Mouse (Mus musculus): ENCODE results near the gene Sbf2. TPM values are rescaled to one million over a fixed set of nuclear protein-coding genes. Genes with fewer than 3 reads are reported as not detected.

The Sbf2 gene
- polyA plus RNA-seq, 1 experiment from 2014 or later: 13.8 TPM

GRCm38 (mm10) chr7:110635929-110636328, 21.2 kb upstream of the Sbf2 start:
- Histone ChIP-seq H3K4me1 (replicated peaks; ENCODE audit: control insufficient read depth, insufficient read depth, low read length) (no peaks in the 10 kb centered on the region), H3K4me3 (ENCODE audit: low read depth, low read length) (no peak overlapping the region), H3K9me3 (ENCODE audit: control insufficient read depth, low read length) (no peaks in the 10 kb centered on the region), H3K36me3 (ENCODE audit: control insufficient read depth, insufficient read depth, low read length) (no peaks in the 10 kb centered on the region), H3K27ac (ENCODE audit: low read depth, low read length) (no peak overlapping the region), H3K27me3 (replicated peaks; ENCODE audit: control insufficient read depth, insufficient read depth, low read length) (peaks cover 13% of the 10 kb centered on the region), H3K4me2 (no peak overlapping the region), H3K9ac (ENCODE audit: low read depth, low read length) (no peak overlapping the region)
- 69% methylated on average over 3 of the region's 3 CpGs for WGBS
- ATAC-seq (replicated peaks; ENCODE audit: low FRiP score) (no peak), DNase-seq (ENCODE audit: low spot score) (no peak)

GRCm38 (mm10) chr7:110631136-110631888, 16.6 kb upstream of the Sbf2 start:
- Histone ChIP-seq H3K27me3 (replicated peaks; ENCODE audit: control insufficient read depth, insufficient read depth, low read length) (peaks cover 59% of the 10 kb centered on the region), H3K4me1 (replicated peaks; ENCODE audit: control insufficient read depth, insufficient read depth, low read length) (peaks cover 4% of the 10 kb centered on the region; the same call in 1 of the 2 replicates), H3K9ac (ENCODE audit: low read depth, low read length) (no peak overlapping the region), H3K36me3 (ENCODE audit: control insufficient read depth, insufficient read depth, low read length) (no peaks in the 10 kb centered on the region), H3K9me3 (ENCODE audit: control insufficient read depth, low read length) (no peaks in the 10 kb centered on the region), H3K4me3 (ENCODE audit: low read depth, low read length) (no peak overlapping the region), H3K27ac (ENCODE audit: low read depth, low read length) (no peak overlapping the region), H3K4me2 (peak overlapping the region; percentile 68; the same call in 1 of the 2 replicates)
- DNase-seq (ENCODE audit: low spot score): no peak
- 70% methylated on average over 16 of the region's 16 CpGs for WGBS
- no peak for ATAC-seq (replicated peaks; ENCODE audit: low FRiP score)

GRCm38 (mm10) chr7:110629892-110630666, 15.4 kb upstream of the Sbf2 start:
- ATAC-seq (replicated peaks; ENCODE audit: low FRiP score) (peak; percentile 80), DNase-seq (ENCODE audit: low spot score) (peak; percentile 86)
- H3K4me3 ChIP-seq (ENCODE audit: low read depth, low read length): peak overlapping the region; percentile 46
- H3K36me3 ChIP-seq (ENCODE audit: control insufficient read depth, insufficient read depth, low read length): no peaks in the 10 kb centered on the region
- 0 out of 2 replicates have a peak overlapping the region, but pooled peaks have one; percentile 15 for H3K27ac ChIP-seq (ENCODE audit: low read depth, low read length)
- peaks cover 4% of the 10 kb centered on the region; the same call in 1 of the 2 replicates for H3K4me1 ChIP-seq (replicated peaks; ENCODE audit: control insufficient read depth, insufficient read depth, low read length)
- peaks cover 71% of the 10 kb centered on the region for H3K27me3 ChIP-seq (replicated peaks; ENCODE audit: control insufficient read depth, insufficient read depth, low read length)
- H3K9me3 ChIP-seq (ENCODE audit: control insufficient read depth, low read length): no peaks in the 10 kb centered on the region
- peak overlapping the region; percentile 45 for H3K9ac ChIP-seq (ENCODE audit: low read depth, low read length)
- H3K4me2 ChIP-seq: peak overlapping the region; percentile 68
- WGBS: 2% methylated on average over 34 of the region's 36 CpGs

GRCm38 (mm10) chr7:110628611-110629354, 14.1 kb upstream of the Sbf2 start:
- H3K4me3 ChIP-seq (ENCODE audit: low read depth, low read length): peak overlapping the region; percentile 46
- peaks cover 84% of the 10 kb centered on the region for H3K27me3 ChIP-seq (replicated peaks; ENCODE audit: control insufficient read depth, insufficient read depth, low read length)
- H3K27ac ChIP-seq (ENCODE audit: low read depth, low read length): no peak overlapping the region
- H3K9me3 ChIP-seq (ENCODE audit: control insufficient read depth, low read length): no peaks in the 10 kb centered on the region
- WGBS: 1% methylated on average over 33 of the region's 33 CpGs
- ATAC-seq (replicated peaks; ENCODE audit: low FRiP score) (no peak), DNase-seq (ENCODE audit: low spot score) (peak; percentile 54)
- H3K4me1 ChIP-seq (replicated peaks; ENCODE audit: control insufficient read depth, insufficient read depth, low read length): peaks cover 4% of the 10 kb centered on the region; the same call in 1 of the 2 replicates
- no peaks in the 10 kb centered on the region for H3K36me3 ChIP-seq (ENCODE audit: control insufficient read depth, insufficient read depth, low read length)
- peak overlapping the region; percentile 37; the same call in 1 of the 2 replicates for H3K9ac ChIP-seq (ENCODE audit: low read depth, low read length)
- peak overlapping the region; percentile 68 for H3K4me2 ChIP-seq

- Histone ChIP-seq H3K27me3 (replicated peaks; ENCODE audit: control insufficient read depth, insufficient read depth, low read length) (peaks cover 86% of the 10 kb centered on the region), H3K27ac (ENCODE audit: low read depth, low read length) (no peak overlapping the region), H3K9me3 (ENCODE audit: control insufficient read depth, low read length) (no peaks in the 10 kb centered on the region), H3K9ac (ENCODE audit: low read depth, low read length) (no peak overlapping the region; the same call in 1 of the 2 replicates), H3K4me2 (peak overlapping the region; percentile 68), H3K36me3 (ENCODE audit: control insufficient read depth, insufficient read depth, low read length) (no peaks in the 10 kb centered on the region), H3K4me3 (ENCODE audit: low read depth, low read length) (peak overlapping the region; percentile 46), H3K4me1 (replicated peaks; ENCODE audit: control insufficient read depth, insufficient read depth, low read length) (peaks cover 4% of the 10 kb centered on the region; the same call in 1 of the 2 replicates)
- 3% methylated on average over 11 of the region's 11 CpGs for WGBS
- DNase-seq (ENCODE audit: low spot score): no peak
- ATAC-seq (replicated peaks; ENCODE audit: low FRiP score): no peak
These were observed 13.5 kb upstream of the Sbf2 start for GRCm38 (mm10) chr7:110628273-110628600.

- DNase-seq (ENCODE audit: low spot score) (peak; percentile 70), ATAC-seq (replicated peaks; ENCODE audit: low FRiP score) (no peak)
- Histone ChIP-seq H3K4me3 (ENCODE audit: low read depth, low read length) (peak within 1 kb of the TSS; percentile 46), H3K4me1 (replicated peaks; ENCODE audit: control insufficient read depth, insufficient read depth, low read length) (peaks cover 4% of the 10 kb centered on the region; the same call in 1 of the 2 replicates), H3K27me3 (replicated peaks; ENCODE audit: control insufficient read depth, insufficient read depth, low read length) (peaks cover 91% of the 10 kb centered on the region), H3K27ac (ENCODE audit: low read depth, low read length) (no peak within 1 kb of the TSS), H3K36me3 (ENCODE audit: control insufficient read depth, insufficient read depth, low read length) (no peaks in the 10 kb centered on the region), H3K9ac (ENCODE audit: low read depth, low read length) (no peak within 1 kb of the TSS; the same call in 1 of the 2 replicates), H3K9me3 (ENCODE audit: control insufficient read depth, low read length) (no peaks in the 10 kb centered on the region), H3K4me2 (peak within 1 kb of the TSS; percentile 68)
- 1% methylated on average over 30 of the region's 30 CpGs for WGBS
These were observed 13.0 kb upstream of the Sbf2 start, which contains the start of gene Adm for GRCm38 (mm10) chr7:110627486-110628272. TSS of gene Adm (plus strand) at chr7:110627661.

- H3K4me1 ChIP-seq (replicated peaks; ENCODE audit: control insufficient read depth, insufficient read depth, low read length): peaks cover 4% of the 10 kb centered on the region; the same call in 1 of the 2 replicates
- H3K9ac ChIP-seq (ENCODE audit: low read depth, low read length): no peak overlapping the region
These were observed 12.4 kb upstream of the Sbf2 start for GRCm38 (mm10) chr7:110627099-110627482.

More at GRCm38 (mm10) chr7:110627099-110627482, 12.4 kb upstream of the Sbf2 start:
- Histone ChIP-seq H3K27me3 (replicated peaks; ENCODE audit: control insufficient read depth, insufficient read depth, low read length) (peaks cover 93% of the 10 kb centered on the region), H3K4me3 (ENCODE audit: low read depth, low read length) (peak overlapping the region; percentile 46; the same call in 1 of the 2 replicates), H3K36me3 (ENCODE audit: control insufficient read depth, insufficient read depth, low read length) (no peaks in the 10 kb centered on the region), H3K27ac (ENCODE audit: low read depth, low read length) (no peak overlapping the region), H3K9me3 (ENCODE audit: control insufficient read depth, low read length) (no peaks in the 10 kb centered on the region), H3K4me2 (peak overlapping the region; percentile 68)
- ATAC-seq (replicated peaks; ENCODE audit: low FRiP score) (no peak), DNase-seq (ENCODE audit: low spot score) (no peak)
- WGBS: 3% methylated on average over 12 of the region's 12 CpGs

All from liver, embryonic 11.5 days (tissue).